8 mouse cellular contexts compared by ENCODE assay signal in the genomic region with DNA sequence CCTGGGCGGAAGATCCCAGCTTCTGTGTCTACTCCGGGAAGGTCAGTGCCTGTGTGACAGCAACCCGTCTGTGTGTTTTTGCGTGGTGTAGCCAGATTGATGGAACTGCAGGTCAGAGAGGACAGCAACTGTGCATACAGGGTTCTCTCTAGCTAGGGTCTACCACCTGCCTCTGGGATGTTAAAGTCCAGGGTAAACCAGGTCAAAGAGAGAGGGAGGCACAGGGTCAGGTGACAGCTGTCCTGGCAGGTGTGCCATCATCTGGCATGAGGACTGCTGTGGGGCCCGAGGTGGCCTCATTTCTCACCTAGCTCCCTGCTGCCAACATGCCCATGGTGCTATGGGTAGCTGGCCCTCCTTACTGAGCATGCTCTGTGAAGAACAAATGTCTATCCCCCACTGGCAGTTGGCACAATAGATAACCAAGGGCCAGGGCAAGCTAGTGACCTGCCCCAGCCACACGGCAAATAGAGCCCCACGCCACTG. TPM values are rescaled to one million over a fixed set of nuclear protein-coding genes. Genes with fewer than 3 reads are reported as not detected.
DNase-seq lines count a peak whose midpoint lies in the region; ATAC-seq and TF ChIP-seq lines count a peak whose summit lies in the region.
"Had no signal": no experiment of that assay in that cellular context is flagged by ENCODE, and none has a peak within 500 bp of the region (broad histone marks: within the 10 kb centered on the region; RNA-seq: fewer than 3 reads in every experiment).

No protein-coding gene starts in this region.

- H3K4me3 ChIP-seq in kidney, embryonic 15.5 days (replicated peaks), result no peak overlapping the region
- H3K4me3 ChIP-seq in kidney, embryonic 14.5 days (ENCODE audit: low read length), result no peak overlapping the region
- no peak overlapping the region for H3K4me3 ChIP-seq in cortical plate, adult 2 months (ENCODE audit: insufficient read depth, low read length)
- H3K4me3 ChIP-seq in heart, embryonic 14.5 days (ENCODE audit: control insufficient read depth in 1 of 2, insufficient read depth in 1 of 2, low read depth in 1 of 2, low read length in 2 of 2), result no peak overlapping the region
- no peak overlapping the region for H3K4me3 ChIP-seq in midbrain, embryonic 11.5 days (ENCODE audit: low read depth, low read length)

- 53% methylated on average over 7 of the region's 7 CpGs for whole genome bisulfite sequencing in kidney, embryonic 15.5 days
- 57% methylated on average over 7 of the region's 7 CpGs for WGBS in kidney, embryonic 14.5 days
- WGBS in heart, embryonic 14.5 days, result 22% methylated on average over 7 of the region's 7 CpGs
- 86% methylated on average over 7 of the region's 7 CpGs for WGBS in midbrain, embryonic 11.5 days

- TF ChIP-seq CTCF in cortical plate, adult 2 months (IDR thresholded peaks at IDR 0.05; ENCODE audit: extremely low read depth, insufficient read depth, low read length), result no peak

- H3K9ac ChIP-seq in kidney, embryonic 15.5 days, result 0 out of 2 replicates have a peak overlapping the region, but pooled peaks have one; percentile 1
- no peak overlapping the region for H3K9ac ChIP-seq in kidney, embryonic 14.5 days (ENCODE audit: low read depth, low read length)
- peak overlapping the region; percentile 66 for H3K9ac ChIP-seq in heart, embryonic 14.5 days (ENCODE audit: low read length)
- H3K9ac ChIP-seq in midbrain, embryonic 11.5 days (ENCODE audit: low read length), result no peak overlapping the region

- H3K4me2 ChIP-seq in kidney, embryonic 15.5 days, result no peak overlapping the region
- no peak overlapping the region for H3K4me2 ChIP-seq in kidney, embryonic 14.5 days (replicated peaks; ENCODE audit: low read depth, low read length)
- H3K4me2 ChIP-seq in heart, embryonic 14.5 days (ENCODE audit: low read length), result peak overlapping the region; percentile 34
- H3K4me2 ChIP-seq in midbrain, embryonic 11.5 days, result no peak overlapping the region

- ATAC-seq in kidney, embryonic 15.5 days (replicated peaks; ENCODE audit: low FRiP score), result no peak
- no peak for ATAC-seq in kidney, embryonic 14.5 days (ENCODE audit: low FRiP score, low TSS enrichment)
- ATAC-seq in heart, embryonic 14.5 days (ENCODE audit: insufficient number of reproducible peaks, insufficient read depth, low FRiP score, low read depth), result no peak
- 0 out of 2 replicates have a peak, but pooled peaks have one; percentile 3 for ATAC-seq in midbrain, embryonic 11.5 days (ENCODE audit: low FRiP score)
- ATAC-seq: forebrain, embryonic 14.5 days had no signal

- peak overlapping the region; percentile 42 for H3K27ac ChIP-seq in kidney, embryonic 15.5 days
- no peak overlapping the region for H3K27ac ChIP-seq in kidney, embryonic 14.5 days (ENCODE audit: low read depth, low read length)
- peak overlapping the region; percentile 43; the same call in 1 of the 2 replicates for H3K27ac ChIP-seq in cortical plate, adult 2 months (ENCODE audit: insufficient read depth, low read length)
- peak overlapping the region; percentile 92 to 93 for H3K27ac ChIP-seq in heart, embryonic 14.5 days (replicated peaks in 1 of 2; ENCODE audit: control insufficient read depth in 1 of 2, insufficient read depth in 1 of 2, low read depth in 2 of 2, low read length in 2 of 2)
- H3K27ac ChIP-seq in midbrain, embryonic 11.5 days (ENCODE audit: low read depth, low read length), result no peak overlapping the region

- no peaks in the 10 kb centered on the region for H3K36me3 ChIP-seq in kidney, embryonic 15.5 days
- H3K36me3 ChIP-seq in kidney, embryonic 14.5 days (ENCODE audit: control insufficient read depth, insufficient read depth, low read length), result no peaks in the 10 kb centered on the region
- H3K36me3 ChIP-seq in heart, embryonic 14.5 days (ENCODE audit: control insufficient read depth, insufficient read depth, low read length), result no peaks in the 10 kb centered on the region
- no peaks in the 10 kb centered on the region for H3K36me3 ChIP-seq in midbrain, embryonic 11.5 days (ENCODE audit: control insufficient read depth, insufficient read depth, low read length)

- H3K4me1 ChIP-seq in kidney, embryonic 15.5 days, result peaks cover 99% of the 10 kb centered on the region
- H3K4me1 ChIP-seq in kidney, embryonic 14.5 days (ENCODE audit: control insufficient read depth, insufficient read depth, low read length), result peaks cover 80% of the 10 kb centered on the region
- H3K4me1 ChIP-seq in cortical plate, adult 2 months (ENCODE audit: control insufficient read depth, insufficient read depth, low read length), result peaks cover 5% of the 10 kb centered on the region
- H3K4me1 ChIP-seq in heart, embryonic 14.5 days (ENCODE audit: control insufficient read depth in 2 of 2, insufficient read depth in 2 of 2, low read length in 2 of 2), result peaks cover 85 to 98% of the 10 kb centered on the region in 2 experiments
- peaks cover 26% of the 10 kb centered on the region for H3K4me1 ChIP-seq in midbrain, embryonic 11.5 days (ENCODE audit: control insufficient read depth, insufficient read depth, low read length)

- no peaks in the 10 kb centered on the region for H3K27me3 ChIP-seq in kidney, embryonic 15.5 days
- H3K27me3 ChIP-seq in kidney, embryonic 14.5 days (ENCODE audit: control insufficient read depth, insufficient read depth, low read length), result no peaks in the 10 kb centered on the region
- no peaks in the 10 kb centered on the region for H3K27me3 ChIP-seq in heart, embryonic 14.5 days (ENCODE audit: control insufficient read depth, insufficient read depth, low read length)
- H3K27me3 ChIP-seq in midbrain, embryonic 11.5 days (ENCODE audit: control insufficient read depth, insufficient read depth, low read length), result no peaks in the 10 kb centered on the region

- TF ChIP-seq POLR2A in cortical plate, adult 2 months (IDR thresholded peaks at IDR 0.05; ENCODE audit: extremely low read depth, insufficient read depth, low read length), result no peak

- no peaks in the 10 kb centered on the region for H3K9me3 ChIP-seq in kidney, embryonic 15.5 days (replicated peaks)
- no peaks in the 10 kb centered on the region for H3K9me3 ChIP-seq in kidney, embryonic 14.5 days (ENCODE audit: control insufficient read depth, low read length)
- H3K9me3 ChIP-seq in heart, embryonic 14.5 days (ENCODE audit: control insufficient read depth, low read length), result no peaks in the 10 kb centered on the region
- H3K9me3 ChIP-seq in midbrain, embryonic 11.5 days (ENCODE audit: control insufficient read depth, low read length), result no peaks in the 10 kb centered on the region

- no peak for DNase-seq in midbrain, embryonic 11.5 days (ENCODE audit: low spot score, missing footprints)
- no peak for DNase-seq in embryo, embryonic 10 days (ENCODE audit: low spot score)
- DNase-seq in layer of hippocampus, postnatal 25 days (ENCODE audit: extremely low spot score in 1 of 2, low spot score in 1 of 2), result no peak

RNA-seq across cellular contexts. Expression of a gene that starts 28.5 kb away (rescaled TPM):
- 41.8 and 47.3 TPM in 2 replicates for polyA plus RNA-seq in kidney, embryonic 15.5 days (2015; fragmentation: Nextera tagmentation; extraction: Ambion mirVana)
- 43.3 and 57.3 TPM in 2 replicates for polyA plus RNA-seq in kidney, embryonic 14.5 days (2014; fragmentation: Nextera tagmentation; extraction: Ambion mirVana)
- polyA plus RNA-seq in cortical plate, adult 2 months (2012; rRNA removed), result 33.5 and 36.9 TPM in 2 replicates
- polyA plus RNA-seq in heart, embryonic 14.5 days (2014; fragmentation: Nextera tagmentation; extraction: Ambion mirVana), result 27.7 and 31.3 TPM in 2 replicates
- polyA plus RNA-seq in midbrain, embryonic 11.5 days (2014; fragmentation: Nextera tagmentation; extraction: Ambion mirVana), result 47.7 and 51.5 TPM in 2 replicates
- total RNA-seq in layer of hippocampus, postnatal 25 days (2021), result 100 to 1,000 TPM in 1 of 2 experiments, 10 to 100 TPM in 1; 82.5 to 105 TPM

Comparison
In these comparisons a context has a peak if more than half of its experiments do, and no peak if none do; other contexts are left out.
1. H3K27ac ChIP-seq: peak in kidney, embryonic 15.5 days (single experiment), cortical plate, adult 2 months (single experiment) and heart, embryonic 14.5 days (2 of 2); none in kidney, embryonic 14.5 days (single experiment) and midbrain, embryonic 11.5 days (single experiment).
2. H3K9ac ChIP-seq: peak in kidney, embryonic 15.5 days (single experiment) and heart, embryonic 14.5 days (single experiment); none in kidney, embryonic 14.5 days (single experiment) and midbrain, embryonic 11.5 days (single experiment).